Mouse (Mus musculus) liver, embryonic 12.5 days (tissue): ENCODE measurements at regions not wholly inside any gene's neighbourhood (a gene's known extent, or its start where the extent isn't known, plus 50 kb on each side); places are given as distances from the start of the nearest gene placed in this dataset.
"Not testable (repeated sequence)": the region's sequence is repeated elsewhere in the genome, so short reads cannot be mapped to it uniquely, and the experiment has no call there.

Source experiments
- ATAC-seq: fragments of 200-750 bp; cut with Nextera tagmentation; 2 replicates; pipeline ENCODE4 v1.8.0; 2017; ENCODE audit warnings: moderate number of reproducible peaks, mild to moderate bottlenecking, moderate library complexity
- H3K27ac ChIP-seq: fragments of 300-500 bp; sonication (generic); 2 replicates; pipeline ENCODE4 v1.5.1; 2016; ENCODE audit warnings: mild to moderate bottlenecking
- H3K27me3 ChIP-seq: fragments of 300-500 bp; sonication (generic); replicated peaks from 2 replicates; pipeline ENCODE4 v1.6.1; 2016; ENCODE audit warnings: mild to moderate bottlenecking, moderate library complexity
- H3K36me3 ChIP-seq: fragments of 300-500 bp; sonication (generic); 2 replicates; pipeline ENCODE4 v1.6.1; 2016; ENCODE audit warnings: mild to moderate bottlenecking, moderate library complexity
- H3K4me1 ChIP-seq: fragments of 300-500 bp; sonication (generic); 2 replicates; pipeline ENCODE4 v1.6.1; 2016
- H3K4me2 ChIP-seq: fragments of 300-500 bp; sonication (generic); 2 replicates; pipeline ENCODE4 v1.6.1; 2016; ENCODE audit warnings: mild to moderate bottlenecking, moderate library complexity
- H3K4me3 ChIP-seq: fragments of 300-500 bp; sonication (generic); 2 replicates; pipeline ENCODE4 v1.5.1; 2016; ENCODE audit warnings: mild to moderate bottlenecking, moderate library complexity
- H3K9ac ChIP-seq: fragments of 300-500 bp; sonication (generic); 2 replicates; pipeline ENCODE4 v1.6.1; 2016; ENCODE audit warnings: mild to moderate bottlenecking, moderate library complexity
- H3K9me3 ChIP-seq: fragments of 300-500 bp; sonication (generic); replicated peaks from 2 replicates; pipeline ENCODE4 v1.6.1; 2016; ENCODE audit warnings: mild to moderate bottlenecking, moderate library complexity
- whole genome bisulfite sequencing: fragments of 180-500 bp; shearing (Covaris S2); methylation state at CpG from one replicate; pipeline ENCODE4 v1.1.7; 2016; ENCODE audit not compliant: insufficient replicate concordance; 5-methylcytosine and 5-hydroxymethylcytosine counted together

- no peak for ATAC-seq
- 23% methylated on average over 1 of the region's 1 CpGs for WGBS
- Histone ChIP-seq H3K36me3 (no peaks in the 10 kb centered on the region), H3K4me3 (no peak overlapping the region), H3K27ac (no peak overlapping the region), H3K4me2 (no peak overlapping the region), H3K27me3 (no peaks in the 10 kb centered on the region), H3K9ac (no peak overlapping the region), H3K9me3 (no peaks in the 10 kb centered on the region), H3K4me1 (no peaks in the 10 kb centered on the region)
Observed at GRCm38 (mm10) chr14:102748687-102749086, 233.8 kb downstream of the Kctd12 start.

- Histone ChIP-seq H3K4me2 (no peak overlapping the region), H3K27ac (no peak overlapping the region), H3K36me3 (no peaks in the 10 kb centered on the region), H3K4me1 (no peaks in the 10 kb centered on the region), H3K9me3 (no peaks in the 10 kb centered on the region), H3K27me3 (no peaks in the 10 kb centered on the region), H3K9ac (no peak overlapping the region), H3K4me3 (no peak overlapping the region)
- 72% methylated on average over 8 of the region's 8 CpGs for WGBS
- no peak for ATAC-seq
Observed at GRCm38 (mm10) chr14:102742331-102742730, 240.1 kb downstream of the Kctd12 start.

- H3K36me3 ChIP-seq = no peaks in the 10 kb centered on the region
- no peak overlapping the region for H3K27ac ChIP-seq
- H3K27me3 ChIP-seq = no peaks in the 10 kb centered on the region
- H3K4me3 ChIP-seq = no peak overlapping the region
- 67% methylated on average over 2 of the region's 2 CpGs for WGBS
- ATAC-seq = no peak
- no peak overlapping the region for H3K9ac ChIP-seq
- H3K4me1 ChIP-seq = no peaks in the 10 kb centered on the region
- no peaks in the 10 kb centered on the region for H3K9me3 ChIP-seq
- no peak overlapping the region for H3K4me2 ChIP-seq
Observed at GRCm38 (mm10) chr14:102736656-102737055, 245.8 kb downstream of the Kctd12 start.

GRCm38 (mm10) chr14:102733718-102734117 is 248.7 kb downstream of the Kctd12 start:
- H3K4me1 ChIP-seq, H3K36me3 ChIP-seq, H3K4me2 ChIP-seq, H3K27me3 ChIP-seq, H3K9me3 ChIP-seq, H3K9ac ChIP-seq, ATAC-seq, H3K4me3 ChIP-seq, H3K27ac ChIP-seq: not testable (repeated sequence)
- 60% methylated on average over 4 of the region's 4 CpGs for WGBS

- ATAC-seq = no peak
- Histone ChIP-seq H3K4me3 (no peak overlapping the region), H3K36me3 (no peaks in the 10 kb centered on the region), H3K27ac (no peak overlapping the region), H3K4me2 (no peak overlapping the region), H3K4me1 (no peaks in the 10 kb centered on the region), H3K27me3 (no peaks in the 10 kb centered on the region), H3K9ac (no peak overlapping the region), H3K9me3 (no peaks in the 10 kb centered on the region)
- 68% methylated on average over 5 of the region's 5 CpGs for WGBS
Observed at GRCm38 (mm10) chr14:102731746-102732145, 250.7 kb downstream of the Kctd12 start.

GRCm38 (mm10) chr14:102722633-102723032 is 259.8 kb downstream of the Kctd12 start:
- 47% methylated on average over 2 of the region's 2 CpGs for WGBS

GRCm38 (mm10) chr14:102718558-102718957 is 263.9 kb downstream of the Kctd12 start:
- no peak for ATAC-seq
- no peak overlapping the region for H3K4me2 ChIP-seq
- H3K4me1 ChIP-seq = no peaks in the 10 kb centered on the region
- H3K9me3 ChIP-seq = no peaks in the 10 kb centered on the region
- no peak overlapping the region for H3K4me3 ChIP-seq
- H3K27me3 ChIP-seq = no peaks in the 10 kb centered on the region
- WGBS = 45% methylated on average over 2 of the region's 2 CpGs
- no peak overlapping the region for H3K27ac ChIP-seq
- no peak overlapping the region for H3K9ac ChIP-seq
- no peaks in the 10 kb centered on the region for H3K36me3 ChIP-seq

More at GRCm38 (mm10) chr14:102722633-102723032, 259.8 kb downstream of the Kctd12 start:
- H3K4me1 ChIP-seq = no peaks in the 10 kb centered on the region
- H3K27ac ChIP-seq = no peak overlapping the region
- H3K4me3 ChIP-seq = no peak overlapping the region
- H3K36me3 ChIP-seq = no peaks in the 10 kb centered on the region
- H3K27me3 ChIP-seq = no peaks in the 10 kb centered on the region
- no peak overlapping the region for H3K9ac ChIP-seq
- H3K9me3 ChIP-seq = no peaks in the 10 kb centered on the region
- ATAC-seq = no peak
- H3K4me2 ChIP-seq = no peak overlapping the region

GRCm38 (mm10) chr14:102712600-102712999 is 269.8 kb downstream of the Kctd12 start:
- H3K4me3 ChIP-seq = no peak overlapping the region
- H3K27me3 ChIP-seq = no peaks in the 10 kb centered on the region
- H3K4me2 ChIP-seq = no peak overlapping the region
- H3K27ac ChIP-seq = no peak overlapping the region
- no peaks in the 10 kb centered on the region for H3K4me1 ChIP-seq
- no peak overlapping the region for H3K9ac ChIP-seq
- no peaks in the 10 kb centered on the region for H3K36me3 ChIP-seq
- no peaks in the 10 kb centered on the region for H3K9me3 ChIP-seq
- 56% methylated on average over 1 of the region's 1 CpGs for WGBS
- ATAC-seq = no peak

GRCm38 (mm10) chr14:102706704-102707336 is 275.6 kb downstream of the Kctd12 start:
- Histone ChIP-seq H3K4me1 (no peaks in the 10 kb centered on the region), H3K27me3 (no peaks in the 10 kb centered on the region), H3K4me2 (no peak overlapping the region), H3K9ac (no peak overlapping the region), H3K4me3 (no peak overlapping the region), H3K9me3 (no peaks in the 10 kb centered on the region), H3K27ac (no peak overlapping the region), H3K36me3 (no peaks in the 10 kb centered on the region)
- 79% methylated on average over 5 of the region's 5 CpGs for WGBS
- no peak for ATAC-seq

GRCm38 (mm10) chr14:102701108-102701507 is 281.3 kb downstream of the Kctd12 start:
- Histone ChIP-seq H3K9ac (no peak overlapping the region), H3K36me3 (no peaks in the 10 kb centered on the region), H3K27ac (no peak overlapping the region), H3K4me2 (no peak overlapping the region), H3K27me3 (no peaks in the 10 kb centered on the region), H3K4me3 (no peak overlapping the region), H3K9me3 (no peaks in the 10 kb centered on the region), H3K4me1 (no peaks in the 10 kb centered on the region)
- 40% methylated on average over 2 of the region's 2 CpGs for WGBS
- no peak for ATAC-seq

GRCm38 (mm10) chr14:102700457-102700856 is 282.0 kb downstream of the Kctd12 start:
- Histone ChIP-seq H3K4me2 (no peak overlapping the region), H3K36me3 (no peaks in the 10 kb centered on the region), H3K4me3 (no peak overlapping the region), H3K4me1 (no peaks in the 10 kb centered on the region), H3K27me3 (no peaks in the 10 kb centered on the region), H3K9ac (no peak overlapping the region), H3K9me3 (no peaks in the 10 kb centered on the region), H3K27ac (no peak overlapping the region)
- 59% methylated on average over 6 of the region's 6 CpGs for WGBS
- ATAC-seq = no peak

GRCm38 (mm10) chr14:102699015-102699414 is 283.4 kb downstream of the Kctd12 start:
- Histone ChIP-seq H3K27me3 (no peaks in the 10 kb centered on the region), H3K36me3 (no peaks in the 10 kb centered on the region), H3K4me3 (no peak overlapping the region), H3K4me1 (no peaks in the 10 kb centered on the region), H3K9me3 (no peaks in the 10 kb centered on the region), H3K9ac (no peak overlapping the region), H3K27ac (no peak overlapping the region), H3K4me2 (no peak overlapping the region)
- ATAC-seq = no peak
- 57% methylated on average over 3 of the region's 3 CpGs for WGBS

- H3K36me3 ChIP-seq = no peaks in the 10 kb centered on the region
- H3K27me3 ChIP-seq = no peaks in the 10 kb centered on the region
- H3K9ac ChIP-seq = no peak overlapping the region
- ATAC-seq = no peak
- no peak overlapping the region for H3K27ac ChIP-seq
- no peaks in the 10 kb centered on the region for H3K9me3 ChIP-seq
- H3K4me2 ChIP-seq = no peak overlapping the region
- no peak overlapping the region for H3K4me3 ChIP-seq
- 47% methylated on average over 1 of the region's 1 CpGs for WGBS
- no peaks in the 10 kb centered on the region for H3K4me1 ChIP-seq
Observed at GRCm38 (mm10) chr14:102686791-102687190, 295.6 kb downstream of the Kctd12 start.
